Mouse (Mus musculus) bone marrow macrophage, adult 2 months (primary cell): Measurements from ENCODE around the gene Traf4. TPM values are rescaled to one million over a fixed set of nuclear protein-coding genes. Genes with fewer than 3 reads are reported as not detected.

Experiments used
- H3K27ac ChIP-seq: 2 replicates; pipeline ENCODE4 v1.5.1; 2012; ENCODE audit warnings: low read depth, low read length; ENCODE audit not compliant: insufficient read depth
- H3K4me1 ChIP-seq: 2 replicates; pipeline ENCODE4 v1.6.1; 2012; ENCODE audit warnings: low read length; ENCODE audit not compliant: control insufficient read depth, insufficient read depth
- H3K4me3 ChIP-seq: 2 replicates; pipeline ENCODE4 v1.5.1; 2012; ENCODE audit warnings: mild to moderate bottlenecking, low read length, moderate library complexity; ENCODE audit not compliant: insufficient read depth
- CTCF ChIP-seq: IDR thresholded peaks from 2 replicates; pipeline ENCODE4 v1.5.1; 2012; ENCODE audit warnings: low read depth, mild to moderate bottlenecking, low read length, moderate library complexity
- POLR2A ChIP-seq: IDR thresholded peaks from 2 replicates; pipeline ENCODE4 v1.6.1; 2012; ENCODE audit warnings: mild to moderate bottlenecking, low read depth, low read length, borderline replicate concordance
- polyA plus RNA-seq: library from polyadenylated mRNA; stranded (reverse); fragments of >200 nt; gene quantifications from 2 replicates; pipeline ENCODE4 v1.2.4, GENCODE M21; 2012; ENCODE audit not compliant: missing spikeins, insufficient read depth, insufficient read length

Traf4 gene
- polyA plus RNA-seq, 1 experiment = 0.68 TPM

- Histone ChIP-seq H3K4me3 (no peak overlapping the region), H3K27ac (no peak overlapping the region), H3K4me1 (peaks cover 5% of the 10 kb centered on the region)
- TF ChIP-seq CTCF = no peak
- no peak for TF ChIP-seq POLR2A
Measured at GRCm38 (mm10) chr11:78160675-78161074, 4.7 kb downstream of the Traf4 start.

- Histone ChIP-seq H3K4me1 (peaks cover 5% of the 10 kb centered on the region; the same call in 1 of the 2 replicates), H3K27ac (no peak overlapping the region), H3K4me3 (no peak overlapping the region)
- TF ChIP-seq POLR2A (no peak), CTCF (no peak)
Measured at GRCm38 (mm10) chr11:78160171-78160570, 5.2 kb downstream of the Traf4 start.

DNA sequence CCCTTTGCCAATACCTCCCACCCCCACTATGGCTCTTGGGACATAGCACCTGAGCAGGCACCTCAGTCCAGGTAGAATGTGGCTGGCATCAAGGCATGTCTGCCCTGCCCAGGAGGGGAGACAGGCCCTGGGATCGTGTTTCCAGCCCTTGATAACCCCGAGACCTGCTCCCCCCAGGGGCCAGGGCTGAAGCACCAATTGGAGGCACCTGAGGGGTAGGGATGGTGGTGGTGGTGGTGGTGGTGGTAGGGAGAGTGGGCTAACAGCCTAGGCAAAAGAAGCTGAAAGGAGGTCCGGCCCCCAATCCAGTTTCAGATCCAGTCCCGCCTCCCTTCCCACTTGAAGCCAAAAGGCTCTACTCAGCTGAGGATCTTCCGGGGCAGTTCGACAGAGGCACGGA is 5.8 kb downstream of the Traf4 start:
- Histone ChIP-seq H3K4me1 (peaks cover 5% of the 10 kb centered on the region; the same call in 1 of the 2 replicates), H3K4me3 (no peak overlapping the region), H3K27ac (no peak overlapping the region)
- TF ChIP-seq CTCF = no peak
- TF ChIP-seq POLR2A = no peak

- Histone ChIP-seq H3K4me3 (no peak overlapping the region), H3K27ac (no peak overlapping the region), H3K4me1 (peaks cover 3% of the 10 kb centered on the region; the same call in 1 of the 2 replicates)
- peak; percentile 66 for TF ChIP-seq CTCF
- TF ChIP-seq POLR2A = no peak
Measured at GRCm38 (mm10) chr11:78159096-78159495, 6.3 kb downstream of the Traf4 start.

- no peaks in the 10 kb centered on the region for H3K4me1 ChIP-seq
- TF ChIP-seq CTCF (no peak), POLR2A (no peak)
Measured at GRCm38 (mm10) chr11:78156156-78156699, 9.2 kb downstream of the Traf4 start.

DNA sequence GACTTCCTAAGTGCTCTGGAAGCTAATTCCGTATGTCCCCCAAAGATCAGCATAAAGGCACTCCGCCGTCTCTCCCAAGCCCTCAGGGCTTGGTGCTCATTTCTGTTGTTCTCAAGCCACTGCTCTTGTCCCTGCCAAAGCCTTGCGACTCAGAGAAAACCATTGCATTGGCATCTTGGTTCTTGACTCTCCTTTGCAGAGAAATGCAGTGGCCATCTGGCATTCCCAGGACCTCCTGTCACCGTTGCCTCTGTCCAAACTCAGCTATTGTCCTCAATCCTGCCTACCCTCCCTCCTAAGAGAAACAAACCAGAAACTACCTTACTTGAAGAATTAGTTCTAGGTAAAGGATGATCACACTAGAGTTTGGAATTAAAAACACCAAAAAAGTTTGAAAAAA is 9.7 kb downstream of the Traf4 start:
- no peak overlapping the region for H3K4me3 ChIP-seq
- no peak overlapping the region for H3K27ac ChIP-seq
- no peaks in the 10 kb centered on the region for H3K4me1 ChIP-seq
- TF ChIP-seq POLR2A = no peak
- no peak for TF ChIP-seq CTCF

More at GRCm38 (mm10) chr11:78156156-78156699, 9.2 kb downstream of the Traf4 start:
- Histone ChIP-seq H3K4me3 (no peak overlapping the region), H3K27ac (no peak overlapping the region)

DNA sequence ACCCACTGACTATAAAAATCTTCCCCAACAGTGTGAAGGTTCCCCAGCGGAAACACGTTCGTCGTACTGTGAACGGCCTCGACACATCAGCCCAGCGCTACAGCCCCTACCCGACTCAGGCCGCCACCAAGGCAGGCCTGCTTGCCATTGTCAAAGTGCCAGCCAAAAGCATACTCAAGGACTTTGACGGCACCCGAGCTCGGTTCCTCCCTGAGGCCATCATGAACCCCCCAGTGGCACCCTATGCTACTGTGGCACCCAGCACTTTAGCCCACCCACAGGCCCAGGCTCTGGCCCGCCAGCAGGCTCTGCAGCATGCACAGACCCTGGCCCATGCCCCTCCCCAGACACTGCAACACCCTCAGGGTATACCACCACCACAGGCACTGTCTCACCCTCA is 11.6 kb downstream of the Traf4 start:
- Histone ChIP-seq H3K27ac (no peak overlapping the region), H3K4me1 (no peaks in the 10 kb centered on the region), H3K4me3 (no peak overlapping the region)
- TF ChIP-seq CTCF = no peak
- no peak for TF ChIP-seq POLR2A

- no peak overlapping the region for H3K27ac ChIP-seq
- no peak for TF ChIP-seq POLR2A
- TF ChIP-seq CTCF = no peak
Measured at GRCm38 (mm10) chr11:78152299-78153231, 12.8 kb downstream of the Traf4 start.

DNA sequence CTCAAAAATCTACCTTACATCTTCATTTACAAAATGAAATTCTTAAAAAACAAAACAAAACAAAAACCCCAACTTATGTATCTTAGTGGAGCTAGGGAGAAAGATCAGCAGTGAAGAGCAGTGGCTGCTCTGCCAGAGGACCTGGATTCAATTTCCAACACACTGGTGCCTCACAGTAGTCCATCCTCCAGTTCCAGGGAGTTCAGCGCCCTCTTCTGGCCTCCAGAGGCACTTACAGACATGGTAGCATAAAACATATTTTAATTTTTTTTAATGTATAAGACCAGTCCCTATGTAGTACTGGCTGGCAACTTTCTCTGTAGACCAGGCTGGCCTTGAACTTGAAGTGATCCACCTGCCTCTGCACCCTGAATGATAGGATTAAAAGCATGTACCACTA is 14.2 kb downstream of the Traf4 start:
- Histone ChIP-seq H3K27ac (no peak overlapping the region), H3K4me3 (no peak overlapping the region), H3K4me1 (no peaks in the 10 kb centered on the region)
- TF ChIP-seq POLR2A (no peak), CTCF (peak; percentile 43; the same call in 1 of the 2 replicates)

More at GRCm38 (mm10) chr11:78152299-78153231, 12.8 kb downstream of the Traf4 start:
- Histone ChIP-seq H3K4me3 (no peak overlapping the region), H3K4me1 (no peaks in the 10 kb centered on the region)

DNA sequence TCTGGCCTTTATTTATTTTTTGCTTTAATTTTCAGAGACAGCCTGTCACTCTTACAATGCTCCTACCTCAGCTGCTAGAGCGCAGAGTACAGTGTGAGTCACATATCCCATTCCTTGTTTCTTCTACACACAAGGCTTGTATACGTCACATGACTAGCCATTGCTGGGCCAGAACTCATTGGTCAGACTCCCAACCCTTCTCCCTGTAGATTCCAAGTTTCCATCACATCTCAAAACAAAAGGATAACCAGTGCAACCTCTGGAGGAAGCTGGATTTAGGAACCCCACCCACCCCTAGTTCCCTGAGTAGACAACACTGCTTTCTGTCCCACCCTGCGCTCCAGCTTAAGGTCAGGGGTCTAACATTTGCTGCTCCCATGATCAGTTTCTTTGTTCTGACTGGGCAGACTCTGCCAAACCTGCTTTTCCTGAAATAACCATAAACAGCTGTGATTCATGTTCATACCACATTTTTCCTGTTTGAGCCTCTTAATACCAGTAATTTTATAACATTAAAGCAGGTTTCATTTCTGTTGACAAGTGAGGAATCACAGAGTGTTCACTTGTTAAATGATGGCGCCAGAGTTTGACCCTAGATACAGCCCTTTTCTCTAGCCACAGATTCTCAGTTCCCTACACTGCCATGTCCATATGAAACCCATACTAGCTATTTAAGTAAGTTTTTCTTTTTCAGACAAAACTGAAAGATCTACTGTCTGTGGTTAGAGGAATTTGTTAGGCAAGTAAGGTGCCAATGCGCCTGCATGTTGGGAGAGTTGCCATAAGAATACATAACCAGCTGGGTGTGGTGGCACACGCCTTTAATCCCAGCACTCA is 18.5 kb downstream of the Traf4 start:
- no peak overlapping the region for H3K27ac ChIP-seq
- H3K4me3 ChIP-seq = no peak overlapping the region
- TF ChIP-seq POLR2A (no peak), CTCF (no peak)
- H3K4me1 ChIP-seq = no peaks in the 10 kb centered on the region
